Mouse (Mus musculus): ENCODE data around the gene Hmgcr. TPM values are rescaled to one million over a fixed set of nuclear protein-coding genes. Genes with fewer than 3 reads are reported as not detected.

Hmgcr gene
- 7.0 and 7.7 TPM in 2 replicates for polyA plus RNA-seq (2012; rRNA removed; ENCODE audit: low replicate concordance)

GRCm38 (mm10) chr13:96670406-96671077 lies at the start of gene Hmgcr:
Gene Hmgcr (minus strand): TSS chr13:96670936.

Other genes with a start within 250 kb of the Hmgcr start
- gene Ankdd1b, start 199.7 kb downstream of the Hmgcr start, polyA plus RNA-seq (2012; rRNA removed; ENCODE audit: low replicate concordance) = 1.9 TPM in 1 of 2 replicates, not detected in the other
- not detected in 2 replicates for gene Gm17622, start 180.2 kb downstream of the Hmgcr start, polyA plus RNA-seq (2012; rRNA removed; ENCODE audit: low replicate concordance)
- gene Polk, start 128.4 kb downstream of the Hmgcr start, polyA plus RNA-seq (2012; rRNA removed; ENCODE audit: low replicate concordance) = 0.06 and 0.19 TPM in 2 replicates
- gene Col4a3bp, start 128.3 kb downstream of the Hmgcr start, polyA plus RNA-seq (2012; rRNA removed; ENCODE audit: low replicate concordance) = 7.0 and 11.3 TPM in 2 replicates
- gene Ankrd31, start 77.3 kb upstream of the Hmgcr start, polyA plus RNA-seq (2012; rRNA removed; ENCODE audit: low replicate concordance) = not detected in 2 replicates